Mouse (Mus musculus) testis, adult 2 months (tissue): ENCODE measurements at regions not wholly inside any gene's neighbourhood (a gene's known extent, or its start where the extent isn't known, plus 50 kb on each side); places are given as distances from the start of the nearest gene placed in this dataset.

Experiments used
- H3K27ac ChIP-seq: fragments of 200-500 bp; 2 replicates; pipeline ENCODE4 v1.5.1; 2012; ENCODE audit warnings: low read depth, low read length; ENCODE audit not compliant: control insufficient read depth, insufficient read depth
- H3K27me3 ChIP-seq: fragments of 200-500 bp; 2 replicates; pipeline ENCODE4 v1.6.1; 2012; ENCODE audit warnings: mild to moderate bottlenecking, low read length, moderate library complexity; ENCODE audit not compliant: control insufficient read depth, insufficient read depth
- H3K36me3 ChIP-seq: fragments of 200-500 bp; 2 replicates; pipeline ENCODE4 v1.6.1; 2012; ENCODE audit warnings: mild to moderate bottlenecking, low read length; ENCODE audit not compliant: control insufficient read depth, insufficient read depth
- H3K4me1 ChIP-seq: fragments of 200-500 bp; 2 replicates; pipeline ENCODE4 v1.6.1; 2012; ENCODE audit warnings: low read length; ENCODE audit not compliant: control insufficient read depth, insufficient read depth
- H3K4me3 ChIP-seq: fragments of 200-500 bp; 2 replicates; pipeline ENCODE4 v1.5.1; 2012; ENCODE audit warnings: low read depth, mild to moderate bottlenecking, low read length, moderate library complexity, mixed read lengths; ENCODE audit not compliant: control insufficient read depth
- CTCF ChIP-seq: fragments of 200-500 bp; IDR thresholded peaks from 2 replicates; pipeline ENCODE4 v1.5.1; 2012; ENCODE audit warnings: low read depth, mild to moderate bottlenecking, inconsistent platforms, low read length, moderate library complexity; ENCODE audit not compliant: control insufficient read depth, insufficient read depth, insufficient replicate concordance
- POLR2A ChIP-seq: fragments of 200-500 bp; IDR thresholded peaks from 2 replicates; pipeline ENCODE4 v1.6.1; 2012; ENCODE audit warnings: low read depth, mild to moderate bottlenecking, inconsistent platforms, low read length, moderate library complexity; ENCODE audit not compliant: control insufficient read depth

DNA sequence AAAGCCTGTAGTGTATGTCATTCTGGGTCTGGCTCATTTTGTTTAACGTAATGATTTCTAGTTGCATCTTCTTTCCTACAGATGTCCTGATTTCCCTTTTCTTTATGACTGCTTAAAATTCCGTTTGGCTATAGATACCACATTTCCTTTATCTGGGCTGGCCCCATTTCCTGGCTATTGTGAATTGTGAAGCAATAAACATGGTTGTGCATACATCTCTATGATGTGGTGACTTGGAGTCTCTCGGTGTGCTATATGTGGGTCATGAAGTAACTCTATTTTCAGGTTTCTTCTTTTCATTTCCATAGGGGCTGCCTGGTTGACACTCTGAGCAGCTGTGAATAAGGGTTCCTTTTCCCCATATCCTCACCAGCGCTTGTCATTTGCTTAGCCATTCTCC is 336.7 kb upstream of the Tbl1xr1 start:
- Histone ChIP-seq H3K4me1 (no peaks in the 10 kb centered on the region), H3K4me3 (no peak overlapping the region), H3K27me3 (no peaks in the 10 kb centered on the region), H3K36me3 (no peaks in the 10 kb centered on the region), H3K27ac (no peak overlapping the region)
- TF ChIP-seq POLR2A, result no peak
- no peak for TF ChIP-seq CTCF

DNA sequence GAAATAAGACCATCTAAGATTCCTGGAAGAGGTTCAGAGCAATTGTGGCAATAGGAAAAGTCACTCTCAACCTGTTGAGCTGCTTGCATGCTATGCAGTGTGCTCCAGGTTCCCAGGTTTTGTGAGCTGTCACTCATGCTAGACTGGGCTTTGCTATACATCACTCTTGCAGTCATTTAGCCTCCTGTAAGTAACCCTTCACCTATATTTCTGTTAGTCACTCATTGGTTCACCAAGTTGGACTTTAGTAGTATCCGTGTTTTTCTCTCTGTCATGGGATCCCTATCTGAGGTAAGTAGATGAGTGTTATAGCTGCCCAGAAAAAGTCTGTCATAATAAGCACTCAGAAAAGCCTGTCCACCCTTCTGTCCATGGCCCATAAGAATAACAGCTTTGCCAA is 332.3 kb upstream of the Tbl1xr1 start:
- no peak overlapping the region for H3K27ac ChIP-seq
- H3K27me3 ChIP-seq, result no peaks in the 10 kb centered on the region
- H3K4me3 ChIP-seq, result no peak overlapping the region
- H3K36me3 ChIP-seq, result no peaks in the 10 kb centered on the region
- H3K4me1 ChIP-seq, result no peaks in the 10 kb centered on the region
- TF ChIP-seq CTCF (no peak), POLR2A (no peak)

DNA sequence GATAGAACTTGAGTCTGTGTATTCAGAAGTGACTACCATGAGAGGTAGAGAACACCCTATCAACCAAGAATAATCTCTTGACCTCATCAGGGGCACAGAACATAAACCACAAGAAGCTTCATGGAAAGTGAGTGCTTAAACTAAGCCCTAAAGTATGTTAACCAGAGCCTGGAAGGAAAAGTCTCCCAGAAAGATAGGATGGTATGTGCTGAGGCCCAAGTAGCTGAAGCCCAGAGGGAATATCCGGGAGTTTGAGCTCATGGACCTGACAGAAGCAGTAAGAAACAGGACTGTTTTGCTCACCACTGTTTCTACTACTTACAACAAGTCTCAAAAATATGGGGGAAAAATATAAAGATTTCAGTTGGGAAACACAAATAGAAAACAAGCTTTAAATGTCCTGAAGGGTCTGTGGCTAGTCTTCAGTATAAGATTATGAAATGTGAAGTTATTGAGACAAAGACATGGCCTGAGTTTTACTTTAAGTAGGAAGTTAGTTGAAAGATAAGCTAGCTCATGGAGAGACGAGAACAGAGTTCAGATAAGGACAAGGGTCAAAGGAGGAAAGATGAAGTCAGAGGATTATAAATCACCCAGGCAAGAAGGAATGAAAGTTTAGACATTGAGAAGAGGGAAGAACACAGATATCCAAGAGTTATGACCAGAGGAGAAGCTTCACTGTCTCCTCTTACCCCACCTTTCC is 315.8 kb upstream of the Tbl1xr1 start:
- Histone ChIP-seq H3K4me3 (no peak overlapping the region), H3K4me1 (no peaks in the 10 kb centered on the region), H3K36me3 (no peaks in the 10 kb centered on the region), H3K27me3 (no peaks in the 10 kb centered on the region), H3K27ac (no peak overlapping the region)
- TF ChIP-seq CTCF (no peak), POLR2A (no peak)

DNA sequence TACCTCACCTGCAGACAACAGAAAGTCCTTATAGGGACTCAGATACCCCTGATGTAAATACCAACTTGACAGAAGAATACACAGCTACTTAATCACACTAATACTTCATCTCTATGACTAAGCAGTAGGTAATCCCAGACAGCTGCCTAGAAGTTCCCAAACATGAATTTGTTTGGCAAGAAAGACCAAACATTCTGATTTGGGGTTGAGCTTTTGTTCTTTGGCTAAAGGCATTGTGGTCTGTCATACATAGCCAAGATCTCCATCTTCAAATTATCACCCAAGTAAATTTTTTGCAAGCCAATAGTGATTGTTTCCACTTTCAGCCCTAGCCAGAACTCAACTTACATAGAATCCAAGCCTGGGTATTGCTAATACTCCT is 315.2 kb upstream of the Tbl1xr1 start:
- no peaks in the 10 kb centered on the region for H3K27me3 ChIP-seq
- H3K36me3 ChIP-seq, result no peaks in the 10 kb centered on the region
- no peak overlapping the region for H3K4me3 ChIP-seq
- H3K27ac ChIP-seq, result no peak overlapping the region
- no peaks in the 10 kb centered on the region for H3K4me1 ChIP-seq
- TF ChIP-seq CTCF (no peak), POLR2A (no peak)

DNA sequence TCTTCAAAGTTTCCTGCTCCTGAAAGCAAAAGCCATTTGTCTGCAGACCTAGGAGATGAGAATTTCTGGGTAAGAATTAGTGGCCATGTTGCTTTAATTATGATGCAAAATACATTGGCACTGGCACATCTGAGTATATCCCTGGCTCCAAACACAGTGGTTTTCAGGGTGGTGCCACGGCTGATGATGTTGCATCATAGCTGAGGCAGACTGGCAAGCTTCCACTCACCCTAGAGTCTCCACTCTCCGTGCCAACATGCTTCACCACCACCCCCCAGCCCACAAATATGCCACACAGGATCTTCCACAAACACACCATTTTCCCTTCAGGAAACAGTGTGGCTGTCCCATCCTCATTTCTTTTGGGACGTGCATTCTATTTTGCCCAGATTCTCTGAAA is 314.5 kb upstream of the Tbl1xr1 start:
- Histone ChIP-seq H3K4me3 (no peak overlapping the region), H3K36me3 (no peaks in the 10 kb centered on the region), H3K4me1 (no peaks in the 10 kb centered on the region), H3K27ac (no peak overlapping the region), H3K27me3 (no peaks in the 10 kb centered on the region)
- TF ChIP-seq CTCF (no peak), POLR2A (no peak)

DNA sequence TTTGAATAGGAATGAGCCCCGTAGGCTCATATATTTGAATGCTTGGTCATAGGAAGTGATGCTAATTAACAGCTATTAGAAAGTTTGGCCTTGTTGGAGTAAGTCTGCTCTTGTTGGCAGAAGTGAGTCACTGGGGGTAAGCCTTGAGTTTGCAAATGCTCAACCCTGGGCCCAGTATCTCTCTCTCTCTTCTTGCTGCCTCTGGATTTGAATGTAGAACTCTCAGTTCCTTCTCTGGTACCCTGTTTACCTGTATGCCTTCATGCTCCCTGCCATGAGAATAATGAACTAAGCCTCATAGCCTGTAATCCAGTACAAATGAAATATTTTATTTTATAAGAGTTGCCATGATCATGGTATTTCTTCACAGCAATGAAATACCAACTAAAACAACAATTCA is 308.4 kb upstream of the Tbl1xr1 start:
- TF ChIP-seq CTCF (no peak), POLR2A (no peak)
- no peaks in the 10 kb centered on the region for H3K36me3 ChIP-seq
- H3K4me1 ChIP-seq, result no peaks in the 10 kb centered on the region
- no peaks in the 10 kb centered on the region for H3K27me3 ChIP-seq
- H3K27ac ChIP-seq, result no peak overlapping the region
- H3K4me3 ChIP-seq, result no peak overlapping the region

DNA sequence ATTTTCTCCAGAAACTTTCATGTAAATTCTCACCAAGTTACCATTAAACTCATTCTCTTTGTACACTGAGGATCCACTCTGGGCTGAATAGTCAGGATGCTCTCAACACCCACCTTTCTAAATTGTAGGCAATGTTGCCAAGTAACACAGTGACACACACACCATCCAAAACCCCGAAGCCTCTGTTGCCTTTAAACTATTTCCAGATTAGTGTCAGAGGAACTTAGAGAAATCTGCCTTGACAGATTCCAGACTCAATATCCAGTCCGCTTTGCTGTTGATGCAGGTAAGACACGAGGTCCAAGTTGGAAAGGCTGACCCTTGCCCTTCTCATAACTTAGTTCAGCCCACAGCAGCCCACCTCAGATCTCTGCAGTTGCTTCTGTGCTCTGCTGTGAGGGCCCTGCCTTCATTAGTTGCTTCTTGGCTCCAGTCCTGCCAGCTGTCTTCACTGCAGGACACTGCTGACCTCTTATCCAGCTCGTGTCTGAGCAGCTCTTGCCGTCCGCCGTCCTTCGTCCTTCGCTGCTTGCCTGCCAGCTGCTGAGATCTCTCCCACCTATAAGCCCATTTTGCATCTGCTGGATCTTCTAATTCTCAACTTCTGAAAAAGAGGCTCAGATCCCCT is 306.4 kb upstream of the Tbl1xr1 start:
- Histone ChIP-seq H3K4me1 (no peaks in the 10 kb centered on the region), H3K27me3 (no peaks in the 10 kb centered on the region), H3K27ac (no peak overlapping the region), H3K36me3 (no peaks in the 10 kb centered on the region), H3K4me3 (no peak overlapping the region)
- TF ChIP-seq POLR2A (no peak), CTCF (no peak)

DNA sequence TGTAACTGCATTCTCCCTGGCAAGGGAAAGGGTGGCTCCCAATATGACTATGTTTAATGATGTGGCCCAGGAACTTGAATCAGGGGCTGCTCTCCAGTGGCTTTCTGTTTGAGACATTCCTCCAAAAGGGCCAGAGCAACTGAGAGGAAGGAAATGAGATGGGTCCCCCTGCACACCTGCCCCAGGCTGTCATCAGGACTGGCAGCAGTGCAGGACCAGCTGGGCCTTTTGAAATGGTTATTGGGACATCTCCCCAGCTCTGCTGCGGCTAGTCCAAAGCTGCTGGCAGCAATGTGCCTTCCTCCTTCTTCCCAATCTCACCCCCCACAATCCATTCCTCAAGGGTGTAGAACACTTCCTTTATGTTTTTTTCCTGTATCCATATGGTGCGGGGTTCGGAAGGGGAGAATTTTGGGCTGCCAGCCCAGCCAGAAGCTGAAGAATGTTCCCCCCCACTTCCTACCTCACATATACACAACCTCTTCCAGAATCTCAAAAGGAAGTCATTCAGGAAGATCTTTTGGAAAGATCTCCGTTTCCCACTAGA is 304.6 kb upstream of the Tbl1xr1 start:
- no peak overlapping the region for H3K27ac ChIP-seq
- H3K4me1 ChIP-seq, result no peaks in the 10 kb centered on the region
- H3K27me3 ChIP-seq, result no peaks in the 10 kb centered on the region
- no peaks in the 10 kb centered on the region for H3K36me3 ChIP-seq
- no peak overlapping the region for H3K4me3 ChIP-seq
- no peak for TF ChIP-seq CTCF
- TF ChIP-seq POLR2A, result no peak
